Mouse (Mus musculus) limb, embryonic 11.5 days (tissue): ENCODE measurements around the gene Nek9. TPM values are rescaled to one million over a fixed set of nuclear protein-coding genes. Genes with fewer than 3 reads are reported as not detected.

Experiments
- ATAC-seq: fragments of 200-750 bp; cut with Nextera tagmentation; 2 replicates; pipeline ENCODE4 v1.8.0; 2017; ENCODE audit warnings: low read depth; ENCODE audit not compliant: insufficient number of reproducible peaks, low FRiP score, low TSS enrichment
- DNase-seq: peaks from one replicate; pipeline ENCODE4 v3.0.0-alpha.2; 2015; ENCODE audit warnings: low spot score
- H3K27ac ChIP-seq: fragments of 300-500 bp; sonication (generic); replicated peaks from 2 replicates; pipeline ENCODE4 v1.5.1; 2014; ENCODE audit warnings: low read depth, mild to moderate bottlenecking, low read length
- H3K27me3 ChIP-seq: fragments of 300-500 bp; sonication (generic); 2 replicates; pipeline ENCODE4 v1.6.1; 2014; ENCODE audit warnings: mild to moderate bottlenecking, low read length, mixed read lengths; ENCODE audit not compliant: control insufficient read depth, insufficient read depth
- H3K36me3 ChIP-seq: fragments of 300-500 bp; sonication (generic); 2 replicates; pipeline ENCODE4 v1.6.1; 2014; ENCODE audit warnings: mild to moderate bottlenecking, low read length, moderate library complexity, mixed read lengths; ENCODE audit not compliant: control insufficient read depth, insufficient read depth
- H3K4me1 ChIP-seq: fragments of 300-500 bp; sonication (generic); 2 replicates; pipeline ENCODE4 v1.6.1; 2014; ENCODE audit warnings: low read length, mixed read lengths; ENCODE audit not compliant: control insufficient read depth, insufficient read depth
- H3K4me2 ChIP-seq: fragments of 300-500 bp; sonication (generic); 2 replicates; pipeline ENCODE4 v1.6.1; 2014; ENCODE audit warnings: low read depth, mild to moderate bottlenecking, moderate library complexity; ENCODE audit not compliant: severe bottlenecking
- H3K4me3 ChIP-seq: fragments of 300-500 bp; sonication (generic); 2 replicates; pipeline ENCODE4 v1.5.1; 2014; ENCODE audit warnings: low read depth, low read length
- H3K9ac ChIP-seq: fragments of 300-500 bp; sonication (generic); 2 replicates; pipeline ENCODE4 v1.6.1; 2014; ENCODE audit warnings: mild to moderate bottlenecking, low read length
- H3K9me3 ChIP-seq: fragments of 300-500 bp; sonication (generic); 2 replicates; pipeline ENCODE4 v1.6.1; 2016; ENCODE audit warnings: low read length; ENCODE audit not compliant: control insufficient read depth
- WGBS: fragments of 180-500 bp; shearing (Covaris S2); extraction: QIAGEN DNeasy Blood & Tissue Kit; methylation state at CpG from one replicate; pipeline ENCODE4 v1.1.7; 2014; 5-methylcytosine and 5-hydroxymethylcytosine counted together
- polyA plus RNA-seq: library from polyadenylated mRNA; unstranded; fragments of >200 nt; fragmentation: Nextera tagmentation; extraction: Ambion mirVana; gene quantifications from 2 replicates; pipeline ENCODE4 v1.2.1, GENCODE M21; 2014

Gene Nek9
- polyA plus RNA-seq, 1 experiment from 2014 or later, result 18.7 TPM

DNA sequence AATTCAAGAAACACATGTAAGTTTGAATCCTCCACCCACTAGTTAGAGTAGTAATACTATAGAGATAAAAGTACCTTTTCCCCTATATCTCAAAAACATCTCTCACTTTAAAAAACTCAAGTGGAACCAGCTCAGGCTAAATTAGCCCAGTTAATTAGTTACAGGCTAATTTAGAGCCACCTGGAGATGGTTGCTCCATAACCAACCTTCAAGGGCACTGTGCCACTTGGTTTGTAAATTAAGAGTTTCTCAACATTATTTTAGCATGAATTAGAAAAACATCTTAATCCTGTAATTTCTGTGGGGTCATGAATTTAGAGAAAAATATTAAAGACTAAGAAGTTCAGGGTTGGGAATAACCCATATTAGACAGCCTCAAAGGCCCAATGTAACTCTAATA lies 47.6 kb downstream of the Nek9 start:
- DNase-seq, result no peak
- H3K4me2 ChIP-seq, result no peak overlapping the region
- no peaks in the 10 kb centered on the region for H3K36me3 ChIP-seq
- no peak overlapping the region for H3K4me3 ChIP-seq
- no peak for ATAC-seq
- no peak overlapping the region for H3K27ac ChIP-seq
- H3K4me1 ChIP-seq, result peaks cover 9% of the 10 kb centered on the region
- no peaks in the 10 kb centered on the region for H3K27me3 ChIP-seq
- no peaks in the 10 kb centered on the region for H3K9me3 ChIP-seq
- H3K9ac ChIP-seq, result no peak overlapping the region

DNA sequence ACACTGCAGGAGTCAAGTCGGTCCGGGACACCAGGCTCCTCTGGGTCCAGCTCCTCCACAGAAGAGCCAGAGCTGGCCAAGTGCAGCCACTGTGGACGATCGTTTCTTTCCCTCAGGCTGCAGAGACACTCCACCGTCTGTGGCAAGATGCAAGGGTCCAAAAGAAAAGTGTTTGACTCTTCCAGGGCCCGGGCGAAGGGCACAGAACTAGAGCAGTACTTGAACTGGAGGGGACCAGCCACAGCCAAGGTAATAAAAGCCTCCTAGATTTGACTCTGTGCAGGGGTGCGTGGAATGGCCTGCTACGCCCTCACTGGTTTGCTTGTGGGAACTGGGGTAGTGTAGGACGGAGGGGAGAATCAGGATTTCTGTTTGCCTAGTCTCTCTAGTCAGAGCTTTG lies 48.5 kb downstream of the Nek9 start:
- WGBS, result 72% methylated on average over 10 of the region's 10 CpGs
- no peak overlapping the region for H3K4me3 ChIP-seq
- H3K9ac ChIP-seq, result no peak overlapping the region
- no peak for ATAC-seq
- H3K27me3 ChIP-seq, result no peaks in the 10 kb centered on the region
- DNase-seq, result no peak
- no peak overlapping the region for H3K27ac ChIP-seq
- no peaks in the 10 kb centered on the region for H3K36me3 ChIP-seq
- H3K4me2 ChIP-seq, result no peak overlapping the region
- peaks cover 7% of the 10 kb centered on the region for H3K4me1 ChIP-seq
- H3K9me3 ChIP-seq, result no peaks in the 10 kb centered on the region

GRCm38 (mm10) chr12:85289157-85290000 lies 49.8 kb downstream of the Nek9 start:
- no peak for ATAC-seq
- Histone ChIP-seq H3K4me3 (peak overlapping the region; percentile 46; the same call in 1 of the 2 replicates), H3K4me1 (peaks cover 7% of the 10 kb centered on the region), H3K36me3 (no peaks in the 10 kb centered on the region), H3K9me3 (no peaks in the 10 kb centered on the region), H3K9ac (0 out of 2 replicates have a peak overlapping the region, but pooled peaks have one; percentile 35), H3K4me2 (peak overlapping the region; percentile 60), H3K27me3 (no peaks in the 10 kb centered on the region), H3K27ac (peak overlapping the region; percentile 26; the same call in 1 of the 2 replicates)
- DNase-seq, result no peak
- 46% methylated on average over 24 of the region's 24 CpGs for whole genome bisulfite sequencing

DNA sequence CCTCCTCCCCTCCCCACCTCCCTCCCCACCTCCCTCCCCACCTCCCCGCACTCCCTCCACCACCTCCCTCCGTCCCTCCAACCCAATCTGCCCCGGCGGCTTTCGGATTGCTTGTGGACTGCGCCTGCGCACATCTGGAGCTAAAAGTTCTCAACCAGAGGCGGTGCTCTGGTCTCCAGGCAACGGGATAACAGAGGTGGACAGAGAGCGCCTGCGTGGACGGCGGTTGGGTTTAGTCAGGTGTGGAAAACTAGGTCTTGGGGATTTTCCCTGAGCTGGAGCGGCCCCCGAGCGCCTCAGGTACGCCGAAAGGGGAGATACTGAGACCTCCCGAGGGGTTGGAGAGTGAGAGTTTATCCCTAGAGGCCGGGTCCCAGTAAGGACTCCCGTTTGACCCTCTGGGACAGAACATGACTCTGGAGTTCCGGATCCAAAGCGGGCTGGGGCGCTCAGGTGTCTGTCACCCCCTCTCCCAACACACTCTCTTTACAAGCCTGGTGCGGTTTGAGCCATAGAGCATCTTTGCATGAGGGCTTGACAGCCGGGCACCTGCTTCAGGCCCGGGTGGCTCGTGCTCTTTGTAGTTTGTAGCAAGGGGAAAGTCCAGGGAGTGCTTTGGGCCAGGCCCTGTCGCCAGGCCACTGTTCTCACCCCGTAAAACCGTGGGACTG lies 50.5 kb downstream of the Nek9 start, which contains the start of gene Zc2hc1c:
Zc2hc1c (plus strand) TSS at position 106 of the 671 bp plus-strand sequence.
- Histone ChIP-seq H3K4me2 (peak within 1 kb of the TSS; percentile 60), H3K4me1 (peaks cover 7% of the 10 kb centered on the region), H3K9me3 (no peaks in the 10 kb centered on the region), H3K27ac (peak within 1 kb of the TSS; percentile 26; the same call in 1 of the 2 replicates), H3K27me3 (no peaks in the 10 kb centered on the region), H3K4me3 (peak within 1 kb of the TSS; percentile 46), H3K9ac (peak within 1 kb of the TSS; percentile 60), H3K36me3 (no peaks in the 10 kb centered on the region)
- DNase-seq (peak; percentile 93), ATAC-seq (peak; percentile 86)
- WGBS, result 2% methylated on average over 30 of the region's 31 CpGs

DNA sequence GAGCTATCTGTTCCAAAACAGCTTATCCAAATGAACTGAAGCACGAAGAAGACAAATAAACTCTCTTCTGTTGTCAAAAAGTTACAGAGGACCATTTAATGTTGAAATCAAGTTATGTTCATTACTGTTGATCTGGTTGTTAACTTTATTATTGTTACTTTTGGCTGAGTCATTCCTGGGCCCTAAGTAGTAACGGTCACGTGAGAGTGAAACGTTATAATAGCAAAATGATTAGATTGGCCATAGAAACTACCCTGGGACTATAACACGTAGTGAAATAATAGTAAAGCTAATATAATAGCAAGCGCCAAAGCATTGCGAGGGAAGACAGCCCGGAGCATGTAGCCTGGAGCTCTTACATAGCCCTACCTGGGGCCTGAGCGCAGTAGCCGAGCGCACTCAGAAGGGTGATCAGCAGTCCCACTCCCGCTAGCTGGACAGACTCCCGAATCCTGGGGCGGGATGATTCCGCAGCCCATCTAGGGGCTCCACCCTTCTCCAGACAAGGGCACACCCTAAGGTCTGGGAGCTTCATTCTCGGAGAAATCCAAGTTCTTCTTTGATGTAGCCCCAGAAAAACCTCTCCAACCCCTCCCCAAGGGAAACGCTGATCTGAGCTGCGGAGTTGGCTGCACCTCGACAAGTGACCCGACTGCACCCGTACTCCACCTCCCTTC lies 51.2 kb downstream of the Nek9 start, which contains the start of gene Acyp1:
Acyp1 (minus strand) TSS at position 630 of the 677 bp plus-strand sequence.
- peak within 1 kb of the TSS; percentile 60 for H3K4me2 ChIP-seq
- peaks cover 7% of the 10 kb centered on the region for H3K4me1 ChIP-seq
- DNase-seq (peak; percentile 56), ATAC-seq (0 out of 2 replicates have a peak, but pooled peaks have one; percentile 18)
- no peaks in the 10 kb centered on the region for H3K27me3 ChIP-seq
- H3K9me3 ChIP-seq, result no peaks in the 10 kb centered on the region
- H3K36me3 ChIP-seq, result no peaks in the 10 kb centered on the region
- H3K4me3 ChIP-seq, result peak within 1 kb of the TSS; percentile 46
- H3K27ac ChIP-seq, result peak within 1 kb of the TSS; percentile 26; the same call in 1 of the 2 replicates
- H3K9ac ChIP-seq, result peak within 1 kb of the TSS; percentile 60
- WGBS, result 10% methylated on average over 21 of the region's 21 CpGs

DNA sequence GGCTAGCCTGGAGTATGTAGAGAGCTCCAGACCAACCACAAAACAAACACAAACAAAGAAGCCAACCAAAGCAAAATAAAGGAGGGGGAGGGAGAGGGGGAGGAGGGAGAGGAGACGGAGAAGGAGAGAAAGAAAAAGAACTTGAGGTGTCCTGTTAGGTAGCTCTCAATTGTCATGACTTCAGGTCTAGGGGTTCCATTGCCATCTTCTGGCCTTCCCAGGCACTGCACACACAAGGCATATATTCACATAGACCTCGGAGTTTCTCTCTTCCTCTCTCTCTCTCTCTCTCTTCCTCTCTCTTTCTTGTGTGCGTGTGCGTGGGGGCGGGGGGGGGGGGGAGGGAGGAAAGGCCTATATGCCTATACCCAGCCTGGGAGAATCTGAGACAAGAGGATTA lies 52.2 kb downstream of the Nek9 start:
- Histone ChIP-seq H3K36me3 (no peaks in the 10 kb centered on the region), H3K9ac (no peak overlapping the region), H3K4me3 (no peak overlapping the region), H3K4me1 (peaks cover 7% of the 10 kb centered on the region), H3K27ac (no peak overlapping the region), H3K9me3 (no peaks in the 10 kb centered on the region), H3K4me2 (no peak overlapping the region), H3K27me3 (no peaks in the 10 kb centered on the region)
- DNase-seq (no peak), ATAC-seq (no peak)
- 42% methylated on average over 5 of the region's 5 CpGs for WGBS

DNA sequence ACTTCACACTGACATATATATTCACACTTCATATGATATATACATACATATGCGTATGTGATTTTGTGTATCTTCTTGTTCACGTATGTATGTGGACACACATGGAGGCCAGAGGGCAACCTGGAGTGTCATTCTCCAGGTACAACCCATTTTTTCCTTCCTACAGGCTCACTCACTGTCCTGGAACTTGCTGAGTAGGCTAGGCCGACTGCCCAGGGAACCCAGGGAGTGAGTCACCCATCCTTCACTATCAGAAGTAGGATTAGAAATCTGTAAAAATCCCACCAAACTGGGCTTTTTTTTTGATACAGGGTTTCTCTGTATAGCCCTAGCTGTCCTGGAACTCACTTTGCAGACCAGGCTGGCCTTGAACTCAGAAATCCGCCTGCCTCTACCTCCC lies 54.2 kb downstream of the Nek9 start:
- no peaks in the 10 kb centered on the region for H3K36me3 ChIP-seq
- H3K9ac ChIP-seq, result no peak overlapping the region
- H3K9me3 ChIP-seq, result no peaks in the 10 kb centered on the region
- no peak overlapping the region for H3K4me2 ChIP-seq
- no peak for ATAC-seq
- peaks cover 7% of the 10 kb centered on the region for H3K4me1 ChIP-seq
- 85% methylated on average over 4 of the region's 4 CpGs for WGBS
- no peak for DNase-seq
- H3K27me3 ChIP-seq, result no peaks in the 10 kb centered on the region
- H3K27ac ChIP-seq, result no peak overlapping the region
- no peak overlapping the region for H3K4me3 ChIP-seq

DNA sequence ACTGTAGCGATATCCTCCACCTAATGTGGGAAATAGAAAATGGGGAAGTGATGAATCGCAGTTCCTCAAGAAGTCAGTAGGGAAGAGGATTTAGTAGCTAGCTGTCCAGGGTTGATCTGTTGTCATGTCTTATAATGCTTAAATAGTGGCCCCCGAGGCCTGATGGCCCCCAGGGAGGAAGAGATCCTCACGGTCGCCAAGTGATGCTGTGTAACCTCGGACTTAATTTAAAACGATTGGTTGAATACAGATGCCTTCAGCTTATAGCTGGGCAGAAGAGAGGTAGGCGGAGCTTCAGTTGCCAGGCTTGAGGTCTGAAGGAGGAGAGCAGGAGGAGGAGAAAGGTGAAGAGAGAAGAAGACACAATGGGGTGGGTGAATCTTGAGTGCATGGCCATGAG lies 54.8 kb downstream of the Nek9 start:
- Histone ChIP-seq H3K9ac (no peak overlapping the region), H3K27me3 (no peaks in the 10 kb centered on the region), H3K4me2 (no peak overlapping the region), H3K4me3 (no peak overlapping the region), H3K36me3 (no peaks in the 10 kb centered on the region), H3K27ac (no peak overlapping the region), H3K9me3 (no peaks in the 10 kb centered on the region), H3K4me1 (peaks cover 10% of the 10 kb centered on the region)
- ATAC-seq, result no peak
- DNase-seq, result no peak
- 72% methylated on average over 8 of the region's 8 CpGs for WGBS
